Mouse (Mus musculus) erythroblast, embryonic 14.5 days (primary cell): ENCODE results near the gene Abi1.

Experiments used
- GATA1 ChIP-seq: IDR thresholded peaks from 2 replicates; pipeline ENCODE4 v1.6.1; 2012; ENCODE audit warnings: low read length, inconsistent platforms, mixed read lengths
- TAL1 ChIP-seq: IDR thresholded peaks from 3 replicates; pipeline ENCODE4 v1.6.1; 2012; ENCODE audit warnings: low read length, inconsistent platforms, mixed read lengths

GRCm38 (mm10) chr2:22957415-22957814 is 82.6 kb downstream of the Abi1 start:
- TF ChIP-seq GATA1 (no peak), TAL1 (no peak)
